ENCODE assay signal across 17 mouse cellular contexts in the genomic region with DNA sequence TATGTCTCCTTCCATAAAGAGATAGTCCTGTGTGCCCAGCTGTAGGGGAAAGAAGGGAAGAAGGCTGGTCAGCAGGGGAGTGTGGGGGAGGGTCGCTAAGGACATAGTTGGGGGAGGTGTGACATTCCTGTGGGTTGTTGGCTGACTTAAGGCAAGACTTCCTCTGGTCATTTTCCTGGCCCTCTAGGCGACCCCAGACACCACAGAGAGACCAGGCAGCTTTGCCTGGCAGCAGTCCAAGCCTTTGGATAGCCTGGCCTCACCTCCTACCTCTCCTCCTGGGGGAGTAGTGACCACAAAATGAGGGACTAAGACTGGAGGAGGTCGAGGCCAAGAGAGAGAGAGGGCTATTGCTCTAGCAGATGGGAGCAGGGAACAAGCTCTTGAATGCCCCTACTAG. TPM values are rescaled to one million over a fixed set of nuclear protein-coding genes. Genes with fewer than 3 reads are reported as not detected.
DNase-seq lines count a peak whose midpoint lies in the region; ATAC-seq and TF ChIP-seq lines count a peak whose summit lies in the region.
"Had no signal": no experiment of that assay in that cellular context is flagged by ENCODE, and none has a peak within 500 bp of the region (broad histone marks: within the 10 kb centered on the region; RNA-seq: fewer than 3 reads in every experiment).

No protein-coding gene starts in this region.

- no peak overlapping the region for H3K9ac ChIP-seq in kidney, embryonic 16.5 days (replicated peaks; ENCODE audit: low read length)
- H3K9ac ChIP-seq in midbrain, postnatal 0 days (replicated peaks; ENCODE audit: low read length, poor library complexity, severe bottlenecking): no peak overlapping the region
- H3K9ac ChIP-seq: embryonic facial prominence, embryonic 15.5 days; limb, embryonic 12.5 days; liver, postnatal 0 days; midbrain, embryonic 15.5 days; neural tube, embryonic 13.5 days had no signal

- 30% methylated on average over 3 of the region's 3 CpGs for WGBS in kidney, adult 2 months
- 17% methylated on average over 3 of the region's 3 CpGs for WGBS in kidney, embryonic 16.5 days
- WGBS in midbrain, postnatal 0 days: 58% methylated on average over 3 of the region's 3 CpGs

- no peaks in the 10 kb centered on the region for H3K36me3 ChIP-seq in kidney, adult 2 months (ENCODE audit: control insufficient read depth, insufficient read depth, low read length)
- peaks cover 9% of the 10 kb centered on the region for H3K36me3 ChIP-seq in kidney, embryonic 16.5 days (ENCODE audit: insufficient read depth, low read length)
- no peaks in the 10 kb centered on the region for H3K36me3 ChIP-seq in midbrain, postnatal 0 days (ENCODE audit: insufficient read depth, low read length)
- H3K36me3 ChIP-seq: midbrain, embryonic 15.5 days had no signal

- no peak overlapping the region for H3K4me2 ChIP-seq in kidney, embryonic 16.5 days (replicated peaks; ENCODE audit: low read depth, low read length)
- no peak overlapping the region for H3K4me2 ChIP-seq in midbrain, postnatal 0 days (ENCODE audit: low read depth, low read length, poor library complexity, severe bottlenecking)
- H3K4me2 ChIP-seq: embryonic facial prominence, embryonic 15.5 days; limb, embryonic 12.5 days; midbrain, embryonic 15.5 days; neural tube, embryonic 13.5 days had no signal

- H3K27me3 ChIP-seq in kidney, adult 2 months (replicated peaks; ENCODE audit: control insufficient read depth, insufficient read depth, low read length): no peaks in the 10 kb centered on the region
- H3K27me3 ChIP-seq in kidney, embryonic 16.5 days (ENCODE audit: insufficient read depth, low read length): no peaks in the 10 kb centered on the region
- no peaks in the 10 kb centered on the region for H3K27me3 ChIP-seq in midbrain, postnatal 0 days (ENCODE audit: insufficient read depth, low read length)
- H3K27me3 ChIP-seq: embryonic facial prominence, embryonic 15.5 days; limb, embryonic 12.5 days; midbrain, embryonic 15.5 days; neural tube, embryonic 13.5 days had no signal

- no peak for ATAC-seq in kidney, embryonic 16.5 days (ENCODE audit: low FRiP score, low TSS enrichment)
- no peak for ATAC-seq in midbrain, postnatal 0 days (ENCODE audit: low FRiP score)
- ATAC-seq: CD4-positive, CD25-positive, alpha-beta regulatory T cell, adult 4 months; midbrain, embryonic 15.5 days had no signal

- no peak overlapping the region for H3K27ac ChIP-seq in kidney, adult 2 months (ENCODE audit: insufficient read depth, low read depth, low read length)
- H3K27ac ChIP-seq in kidney, embryonic 16.5 days (ENCODE audit: low read length): 0 out of 2 replicates have a peak overlapping the region, but pooled peaks have one; percentile 7
- H3K27ac ChIP-seq in midbrain, postnatal 0 days (ENCODE audit: low read depth, low read length): no peak overlapping the region
- H3K27ac ChIP-seq: embryonic facial prominence, embryonic 15.5 days; midbrain, embryonic 15.5 days; neural tube, embryonic 13.5 days had no signal

- H3K4me1 ChIP-seq in kidney, adult 2 months (ENCODE audit: control insufficient read depth, insufficient read depth, low read length): 0 out of 2 replicates have a peak, but pooled peaks cover 12% of the 10 kb centered on the region
- peaks cover 44% of the 10 kb centered on the region for H3K4me1 ChIP-seq in kidney, embryonic 16.5 days (ENCODE audit: insufficient read depth, low read length)
- H3K4me1 ChIP-seq in midbrain, postnatal 0 days (ENCODE audit: insufficient read depth, low read length): peaks cover 21% of the 10 kb centered on the region; the same call in 1 of the 2 replicates

- no peak for TF ChIP-seq POLR2A in kidney, adult 2 months (IDR thresholded peaks at IDR 0.05; ENCODE audit: low read depth, low read length)

- H3K4me3 ChIP-seq in kidney, adult 2 months (ENCODE audit: insufficient read depth, low read depth, low read length): no peak overlapping the region
- no peak overlapping the region for H3K4me3 ChIP-seq in kidney, embryonic 16.5 days (ENCODE audit: low read length)
- no peak overlapping the region for H3K4me3 ChIP-seq in midbrain, postnatal 0 days (ENCODE audit: low read depth, low read length)
- H3K4me3 ChIP-seq: embryonic facial prominence, embryonic 15.5 days; limb, embryonic 12.5 days; midbrain, embryonic 15.5 days; neural tube, embryonic 13.5 days had no signal

- DNase-seq in embryo, embryonic 10.5 days (ENCODE audit: low spot score): peak; percentile 13
- DNase-seq in embryo, embryonic 10 days (ENCODE audit: low spot score): no peak
- DNase-seq in kidney, adult 2 months: peak; percentile 56
- no peak for DNase-seq in kidney, adult 18-20 months
- peak; percentile 31 for DNase-seq in 416B (ENCODE audit: low read depth)
- DNase-seq in spleen, adult 18-20 months: no peak
- no peak for DNase-seq in midbrain, postnatal 0 days (ENCODE audit: low spot score)
- DNase-seq: cerebellum, postnatal 10 days; retina, postnatal 1 day; thymus, postnatal 14 days had no signal

- H3K9me3 ChIP-seq in kidney, embryonic 16.5 days (ENCODE audit: low read length): no peaks in the 10 kb centered on the region
- no peaks in the 10 kb centered on the region for H3K9me3 ChIP-seq in midbrain, postnatal 0 days (ENCODE audit: low read length)
- H3K9me3 ChIP-seq: embryonic facial prominence, embryonic 15.5 days; limb, embryonic 12.5 days; midbrain, embryonic 15.5 days; neural tube, embryonic 13.5 days had no signal

- TF ChIP-seq CTCF in kidney, adult 2 months (conservative IDR thresholded peaks at IDR 0.05; ENCODE audit: insufficient read depth, insufficient read length, low read depth, low read length): no peak
- TF ChIP-seq CTCF in midbrain, postnatal 0 days (IDR thresholded peaks at IDR 0.05): no peak

RNA-seq across cellular contexts. Expression of a gene that starts 17.2 kb away (rescaled TPM):
- polyA plus RNA-seq in kidney, adult 2 months (2012; rRNA removed): 10.7 and 12.4 TPM in 2 replicates
- polyA plus RNA-seq in kidney, embryonic 16.5 days (2015; fragmentation: Nextera tagmentation; extraction: Ambion mirVana): 9.0 and 9.4 TPM in 2 replicates
- 10.6 and 12.3 TPM in 2 replicates for total RNA-seq in midbrain, postnatal 0 days (2014; rRNA removed)
- polyA plus RNA-seq in midbrain, postnatal 0 days (2015; fragmentation: Nextera tagmentation; extraction: Ambion mirVana): 8.1 and 10.9 TPM in 2 replicates

RNA-seq across cellular contexts. Expression of a gene that starts 46.7 kb away (rescaled TPM):
- polyA plus RNA-seq in kidney, adult 2 months (2012; rRNA removed): 88.6 and 101 TPM in 2 replicates
- 95.7 and 96.1 TPM in 2 replicates for polyA plus RNA-seq in kidney, embryonic 16.5 days (2015; fragmentation: Nextera tagmentation; extraction: Ambion mirVana)
- total RNA-seq in midbrain, postnatal 0 days (2014; rRNA removed): 65.9 and 76.0 TPM in 2 replicates
- 109 and 111 TPM in 2 replicates for polyA plus RNA-seq in midbrain, postnatal 0 days (2015; fragmentation: Nextera tagmentation; extraction: Ambion mirVana)

Comparison
In these comparisons a context has a peak if more than half of its experiments do, and no peak if none do; other contexts are left out.
1. DNase-seq: peak in embryo, embryonic 10.5 days (single experiment), kidney, adult 2 months (single experiment) and 416B (single experiment); none in embryo, embryonic 10 days (single experiment), kidney, adult 18-20 months (single experiment), spleen, adult 18-20 months (0 of 2) and midbrain, postnatal 0 days (single experiment).